Mouse (Mus musculus) erythroblast, embryonic 14.5 days (primary cell): ENCODE data around the gene Lefty1.

Experiments used
- GATA1 ChIP-seq: IDR thresholded peaks from 2 replicates; pipeline ENCODE4 v1.6.1; 2012; ENCODE audit warnings: low read length, inconsistent platforms, mixed read lengths
- TAL1 ChIP-seq: IDR thresholded peaks from 3 replicates; pipeline ENCODE4 v1.6.1; 2012; ENCODE audit warnings: low read length, inconsistent platforms, mixed read lengths

GRCm38 (mm10) chr1:180965786-180966185 lies 31.0 kb downstream of the Lefty1 start:
- TF ChIP-seq GATA1: no peak
- no peak for TF ChIP-seq TAL1
